Mouse (Mus musculus): ENCODE data around the gene Gm3194. TPM values are rescaled to one million over a fixed set of nuclear protein-coding genes. Genes with fewer than 3 reads are reported as not detected.
"Not testable (repeated sequence)": the region's sequence is repeated elsewhere in the genome, so short reads cannot be mapped to it uniquely, and the experiment has no call there.

Gene Gm3194
- polyA plus RNA-seq (2015; fragmentation: Nextera tagmentation; extraction: Ambion mirVana): 3.5 TPM in 1 of 2 replicates, not detected in the other

- ATAC-seq (ENCODE audit: low FRiP score); H3K27me3 ChIP-seq (replicated peaks): not testable (repeated sequence)
- no CpG with 5 or more reads among the region's 3 CpGs for WGBS
These were observed at the start of gene Gm3194 for GRCm38 (mm10) chr14:5455367-5455766. TSS of gene Gm3194 (minus strand) at chr14:5455467.

GRCm38 (mm10) chr14:5501374-5501773 is 46.1 kb upstream of the Gm3194 start, which contains the start of gene Gm3488:
TSS of gene Gm3488 (plus strand) at chr14:5501674.
- not testable (repeated sequence) for H3K27ac ChIP-seq (replicated peaks); H3K27me3 ChIP-seq (replicated peaks); ATAC-seq (ENCODE audit: low FRiP score); H3K9ac ChIP-seq (replicated peaks); H3K9me3 ChIP-seq (replicated peaks); H3K4me3 ChIP-seq (replicated peaks); H3K36me3 ChIP-seq; H3K4me2 ChIP-seq; H3K4me1 ChIP-seq
- no CpG with 5 or more reads among the region's 35 CpGs for WGBS

More at GRCm38 (mm10) chr14:5455367-5455766, at the start of gene Gm3194:
- H3K4me3 ChIP-seq (replicated peaks); H3K9me3 ChIP-seq (replicated peaks); H3K9ac ChIP-seq (replicated peaks); H3K27ac ChIP-seq (replicated peaks); H3K36me3 ChIP-seq; H3K4me2 ChIP-seq; H3K4me1 ChIP-seq: not testable (repeated sequence)

- not testable (repeated sequence) for ATAC-seq (ENCODE audit: low FRiP score); H3K36me3 ChIP-seq; H3K4me2 ChIP-seq; H3K27ac ChIP-seq (replicated peaks); H3K4me1 ChIP-seq; H3K9me3 ChIP-seq (replicated peaks); H3K4me3 ChIP-seq (replicated peaks); H3K27me3 ChIP-seq (replicated peaks); H3K9ac ChIP-seq (replicated peaks)
- WGBS: 80% methylated on average over 4 of the region's 5 CpGs
These were observed 28.6 kb upstream of the Gm3194 start, which contains the start of gene Gm3187 for GRCm38 (mm10) chr14:5483907-5484306. TSS of gene Gm3187 (plus strand) at chr14:5484207.

- H3K9ac ChIP-seq (replicated peaks); H3K27me3 ChIP-seq (replicated peaks); ATAC-seq (ENCODE audit: low FRiP score); H3K4me3 ChIP-seq (replicated peaks); H3K36me3 ChIP-seq; H3K9me3 ChIP-seq (replicated peaks); H3K4me1 ChIP-seq; H3K4me2 ChIP-seq; H3K27ac ChIP-seq (replicated peaks): not testable (repeated sequence)
- no CpG with 5 or more reads among the region's 3 CpGs for WGBS
These were observed 22.5 kb upstream of the Gm3194 start, which contains the start of gene Gm8246 for GRCm38 (mm10) chr14:5477730-5478129. TSS of gene Gm8246 (minus strand) at chr14:5477830.

GRCm38 (mm10) chr14:5460469-5460868 is 5.2 kb upstream of the Gm3194 start:
- H3K4me3 ChIP-seq (replicated peaks); H3K27me3 ChIP-seq (replicated peaks); H3K9ac ChIP-seq (replicated peaks); H3K9me3 ChIP-seq (replicated peaks); H3K36me3 ChIP-seq; H3K4me2 ChIP-seq; H3K27ac ChIP-seq (replicated peaks); H3K4me1 ChIP-seq: not testable (repeated sequence)
- no CpG with 5 or more reads among the region's 19 CpGs for WGBS
- ATAC-seq (ENCODE audit: low FRiP score): peak; percentile 82; the same call in 1 of the 2 replicates

GRCm38 (mm10) chr14:5388949-5389348 is 66.3 kb downstream of the Gm3194 start, which contains the start of gene Gm3500:
TSS of gene Gm3500 (minus strand) at chr14:5389049.
- not testable (repeated sequence) for H3K27me3 ChIP-seq (replicated peaks); H3K36me3 ChIP-seq; H3K4me2 ChIP-seq; H3K4me1 ChIP-seq; H3K27ac ChIP-seq (replicated peaks); H3K9ac ChIP-seq (replicated peaks); ATAC-seq (ENCODE audit: low FRiP score); H3K4me3 ChIP-seq (replicated peaks); H3K9me3 ChIP-seq (replicated peaks)
- WGBS: no CpG with 5 or more reads among the region's 37 CpGs

Other genes with a start within 250 kb of the Gm3194 start
- 0.17 TPM in 1 of 2 replicates, not detected in the other for gene Gm3526, start 194.9 kb downstream of the Gm3194 start, polyA plus RNA-seq (2015; fragmentation: Nextera tagmentation; extraction: Ambion mirVana)
- gene Gm3542, start 120.5 kb downstream of the Gm3194 start, polyA plus RNA-seq (2015; fragmentation: Nextera tagmentation; extraction: Ambion mirVana): not detected in 2 replicates
- gene Gm3500, start 66.4 kb downstream of the Gm3194 start, polyA plus RNA-seq (2015; fragmentation: Nextera tagmentation; extraction: Ambion mirVana): 1.2 and 1.8 TPM in 2 replicates
- gene Gm8246, start 22.4 kb upstream of the Gm3194 start, polyA plus RNA-seq (2015; fragmentation: Nextera tagmentation; extraction: Ambion mirVana): not detected in 2 replicates
- 0.13 TPM in 1 of 2 replicates, not detected in the other for gene Gm3187, start 28.7 kb upstream of the Gm3194 start, polyA plus RNA-seq (2015; fragmentation: Nextera tagmentation; extraction: Ambion mirVana)
- gene Gm3488, start 46.2 kb upstream of the Gm3194 start, polyA plus RNA-seq (2015; fragmentation: Nextera tagmentation; extraction: Ambion mirVana): 12.8 and 16.2 TPM in 2 replicates
- 0.18 TPM in 1 of 2 replicates, not detected in the other for gene Gm3532, start 83.0 kb upstream of the Gm3194 start, polyA plus RNA-seq (2015; fragmentation: Nextera tagmentation; extraction: Ambion mirVana)
- not detected in 2 replicates for gene Gm8265, start 177.6 kb upstream of the Gm3194 start, polyA plus RNA-seq (2015; fragmentation: Nextera tagmentation; extraction: Ambion mirVana)
- not detected in 2 replicates for gene Gm9603, start 232.0 kb upstream of the Gm3194 start, polyA plus RNA-seq (2015; fragmentation: Nextera tagmentation; extraction: Ambion mirVana)

All from neural tube, embryonic 15.5 days (tissue).